Mouse (Mus musculus) MEL (cell line): ENCODE results near the gene Grin2d. TPM values are rescaled to one million over a fixed set of nuclear protein-coding genes. Genes with fewer than 3 reads are reported as not detected.

Experiments used
- DNase-seq: peaks from one replicate; pipeline ENCODE4 v3.0.0; 2011; ENCODE audit warnings: low read depth, low spot score
- H3K27ac ChIP-seq: 2 replicates; pipeline ENCODE4 v1.5.1; 2012; ENCODE audit warnings: low read depth, mild to moderate bottlenecking, control low read depth, low read length, moderate library complexity; ENCODE audit not compliant: control insufficient read depth
- H3K27me3 ChIP-seq, 2 experiments: fragments of 150-350 bp in 1 of 2; sonication (generic) in 1 of 2; 2 replicates each; pipeline ENCODE4 v1.6.1; 2012; ENCODE audit warnings: low read length in 2 of 2, mild to moderate bottlenecking in 2 of 2, improper control_type of control experiment in 1 of 2, moderate library complexity in 1 of 2; ENCODE audit not compliant: insufficient read depth in 2 of 2, control insufficient read depth in 1 of 2
- H3K36me3 ChIP-seq, 2 experiments: 2 replicates each; pipeline ENCODE4 v1.6.1; 2012 to 2014; ENCODE audit warnings: low read length in 2 of 2, improper control_type of control experiment in 1 of 2, inconsistent platforms in 1 of 2, mild to moderate bottlenecking in 1 of 2; ENCODE audit not compliant: insufficient read depth in 2 of 2, control insufficient read depth in 1 of 2
- H3K4me1 ChIP-seq, 2 experiments: fragments of 150-350 bp in 1 of 2; sonication (generic) in 1 of 2; 2 replicates each; pipeline ENCODE4 v1.6.1; 2012; ENCODE audit warnings: low read length in 2 of 2, improper control_type of control experiment in 1 of 2, mild to moderate bottlenecking in 1 of 2; ENCODE audit not compliant: insufficient read depth in 2 of 2, control insufficient read depth in 1 of 2
- H3K4me3 ChIP-seq, 2 experiments: fragments of 150-350 bp in 1 of 2; sonication (generic) in 1 of 2; 2 replicates each; pipeline ENCODE4 v1.5.1; 2012; ENCODE audit warnings: low read depth in 2 of 2, low read length in 2 of 2, mild to moderate bottlenecking in 2 of 2, moderate library complexity in 2 of 2, control low read depth in 1 of 2, improper control_type of control experiment in 1 of 2; ENCODE audit not compliant: control insufficient read depth in 1 of 2, insufficient read depth in 1 of 2
- H3K79me2 ChIP-seq: 2 replicates; pipeline ENCODE4 v1.6.1; 2012; ENCODE audit warnings: mild to moderate bottlenecking, low read length, moderate library complexity; ENCODE audit not compliant: control insufficient read depth, poor library complexity, insufficient read depth
- H3K9ac ChIP-seq: 2 replicates; pipeline ENCODE4 v1.6.1; 2012; ENCODE audit warnings: low read depth, mild to moderate bottlenecking, control low read depth, low read length, moderate library complexity; ENCODE audit not compliant: control insufficient read depth, poor library complexity, severe bottlenecking
- H3K9me3 ChIP-seq: fragments of 150-350 bp; sonication (generic); replicated peaks from 2 replicates; pipeline ENCODE4 v1.6.1; 2012; ENCODE audit warnings: mild to moderate bottlenecking, low read length, improper control_type of control experiment, moderate library complexity; ENCODE audit not compliant: insufficient read depth
- BHLHE40 ChIP-seq: IDR thresholded peaks from 2 replicates; pipeline ENCODE4 v1.6.1; 2012; ENCODE audit warnings: low read depth, mild to moderate bottlenecking, inconsistent platforms, low read length, improper control_type of control experiment, borderline replicate concordance
- CHD1 ChIP-seq: IDR thresholded peaks from 2 replicates; pipeline ENCODE4 v1.6.1; 2012; ENCODE audit warnings: low read depth, mild to moderate bottlenecking, inconsistent platforms, low read length, improper control_type of control experiment
- CHD2 ChIP-seq: IDR thresholded peaks from 2 replicates; pipeline ENCODE4 v1.6.1; 2011; ENCODE audit warnings: low read length, improper control_type of control experiment
- CTCF ChIP-seq, 3 experiments: IDR thresholded peaks in 2 of 3; conservative IDR thresholded peaks in 1 of 3; 2 replicates each; pipeline ENCODE4 v1.5.1; 2011 to 2012; ENCODE audit warnings: low read length in 3 of 3, low read depth in 2 of 3, mild to moderate bottlenecking in 2 of 3, improper control_type of control experiment in 1 of 3, inconsistent platforms in 1 of 3, mixed read lengths in 1 of 3, moderate library complexity in 1 of 3; ENCODE audit not compliant: control insufficient read depth in 1 of 3, insufficient read depth in 1 of 3, poor library complexity in 1 of 3, severe bottlenecking in 1 of 3
- E2F4 ChIP-seq: IDR thresholded peaks from 2 replicates; pipeline ENCODE4 v1.6.1; 2011; ENCODE audit warnings: low read depth, low read length, improper control_type of control experiment, borderline replicate concordance
- EP300 ChIP-seq, 2 experiments: IDR thresholded peaks; 2 replicates each; pipeline ENCODE4 v1.6.1; 2011; ENCODE audit warnings: improper control_type of control experiment in 2 of 2, low read length in 2 of 2, low read depth in 1 of 2, mild to moderate bottlenecking in 1 of 2
- ETS1 ChIP-seq: IDR thresholded peaks from 2 replicates; pipeline ENCODE4 v1.6.1; 2012; ENCODE audit warnings: low read depth, mild to moderate bottlenecking, inconsistent platforms, low read length, improper control_type of control experiment, moderate library complexity
- GATA1 ChIP-seq: IDR thresholded peaks from 2 replicates; pipeline ENCODE4 v1.6.1; 2011; ENCODE audit warnings: low read depth, low read length, improper control_type of control experiment
- MAFK ChIP-seq: IDR thresholded peaks from 2 replicates; pipeline ENCODE4 v1.6.1; 2011; ENCODE audit warnings: low read depth, mild to moderate bottlenecking, low read length, improper control_type of control experiment, borderline replicate concordance
- MAZ ChIP-seq: IDR thresholded peaks from 2 replicates; pipeline ENCODE4 v1.6.1; 2012; ENCODE audit warnings: low read depth, mild to moderate bottlenecking, inconsistent platforms, low read length, improper control_type of control experiment
- MEF2A ChIP-seq: IDR thresholded peaks from 2 replicates; pipeline ENCODE4 v1.6.1; 2014; ENCODE audit warnings: low read depth, mild to moderate bottlenecking, inconsistent platforms, low read length, improper control_type of control experiment; ENCODE audit not compliant: poor library complexity, insufficient replicate concordance, severe bottlenecking; ENCODE audit errors: extremely low read depth
- MXI1 ChIP-seq: IDR thresholded peaks from 2 replicates; pipeline ENCODE4 v1.6.1; 2011; ENCODE audit warnings: mild to moderate bottlenecking, low read depth, low read length, improper control_type of control experiment
- NRF1 ChIP-seq: IDR thresholded peaks from 2 replicates; pipeline ENCODE4 v1.6.1; 2014; ENCODE audit warnings: low read depth, mild to moderate bottlenecking, inconsistent platforms, low read length, improper control_type of control experiment, moderate library complexity; ENCODE audit not compliant: poor library complexity, insufficient read depth, severe bottlenecking
- POLR2A ChIP-seq, 2 experiments: IDR thresholded peaks; 2 replicates each; pipeline ENCODE4 v1.6.1; 2011 to 2012; ENCODE audit warnings: low read length in 2 of 2, mild to moderate bottlenecking in 2 of 2, control low read depth in 1 of 2, improper control_type of control experiment in 1 of 2, low read depth in 1 of 2, moderate library complexity in 1 of 2; ENCODE audit not compliant: control insufficient read depth in 1 of 2, insufficient read depth in 1 of 2, poor library complexity in 1 of 2
- RAD21 ChIP-seq: IDR thresholded peaks from 2 replicates; pipeline ENCODE4 v1.6.1; 2011; ENCODE audit warnings: mild to moderate bottlenecking, low read depth, low read length, improper control_type of control experiment
- RCOR1 ChIP-seq: IDR thresholded peaks from 2 replicates; pipeline ENCODE4 v1.6.1; 2012; ENCODE audit warnings: low read depth, mild to moderate bottlenecking, inconsistent platforms, low read length, improper control_type of control experiment
- TCF12 ChIP-seq: IDR thresholded peaks from 2 replicates; pipeline ENCODE4 v1.6.1; 2014; ENCODE audit warnings: low read depth, mild to moderate bottlenecking, inconsistent platforms, low read length, improper control_type of control experiment, moderate library complexity
- UBTF ChIP-seq: IDR thresholded peaks from 2 replicates; pipeline ENCODE4 v1.6.1; 2012; ENCODE audit warnings: low read depth, mild to moderate bottlenecking, inconsistent platforms, low read length, improper control_type of control experiment, moderate library complexity, borderline replicate concordance; ENCODE audit not compliant: insufficient read depth
- USF1 ChIP-seq: IDR thresholded peaks from 2 replicates; pipeline ENCODE4 v1.6.1; 2014; ENCODE audit warnings: low read depth, mild to moderate bottlenecking, inconsistent platforms, low read length, improper control_type of control experiment, moderate library complexity
- USF2 ChIP-seq, 2 experiments: IDR thresholded peaks; 2 replicates each; pipeline ENCODE4 v1.6.1; 2011 to 2012; ENCODE audit warnings: improper control_type of control experiment in 2 of 2, low read length in 2 of 2, borderline replicate concordance in 1 of 2, inconsistent platforms in 1 of 2, low read depth in 1 of 2, mild to moderate bottlenecking in 1 of 2; ENCODE audit not compliant: insufficient read depth in 1 of 2
- ZKSCAN1 ChIP-seq: IDR thresholded peaks from 2 replicates; pipeline ENCODE4 v1.6.1; 2012; ENCODE audit warnings: low read depth, mild to moderate bottlenecking, inconsistent platforms, low read length, improper control_type of control experiment, moderate library complexity
- ZMIZ1 ChIP-seq: IDR thresholded peaks from 2 replicates; pipeline ENCODE4 v1.6.1; 2012; ENCODE audit warnings: low read depth, mild to moderate bottlenecking, inconsistent platforms, low read length, improper control_type of control experiment, moderate library complexity
- ZNF384 ChIP-seq: IDR thresholded peaks from 2 replicates; pipeline ENCODE4 v1.6.1; 2012; ENCODE audit warnings: low read depth, mild to moderate bottlenecking, inconsistent platforms, low read length, improper control_type of control experiment
- polyA plus RNA-seq, 2 experiments: library from polyadenylated mRNA; stranded (reverse) in 1 of 2; unstranded in 1 of 2; fragments of >175 nt in 1 of 2; fragments of >200 nt in 1 of 2; gene quantifications; 2 replicates each; pipeline versions ENCODE4 v1.2.1 to v1.2.4; 2012; ENCODE audit warnings: low replicate concordance in 2 of 2, low read depth in 1 of 2; ENCODE audit not compliant: insufficient read length in 2 of 2, insufficient read depth in 1 of 2, missing spikeins in 1 of 2
- total RNA-seq: library from RNA; depleted of rRNA; stranded (reverse); fragments of 300-350 nt; gene quantifications from 2 replicates; pipeline ENCODE4 v1.2.3, GENCODE M21; 2012

The Grin2d gene
- total and polyA plus RNA-seq, 3 experiments: 0.19 to 0.57 TPM; not detected in 1

GRCm38 (mm10) chr7:45794971-45795370 lies 83.2 kb downstream of the Grin2d start:
- Histone ChIP-seq H3K9ac (no peak overlapping the region), H3K27me3 (peaks cover 0 to 1% of the 10 kb centered on the region in 2 experiments; a peak in 1 of 4 replicates), H3K79me2 (no peaks in the 10 kb centered on the region), H3K4me3 (no peak overlapping the region), H3K36me3 (peaks cover 0 to 4% of the 10 kb centered on the region in 2 experiments; a peak in 1 of 4 replicates), H3K27ac (no peak overlapping the region), H3K9me3 (no peaks in the 10 kb centered on the region), H3K4me1 (peaks cover 7 to 13% of the 10 kb centered on the region in 2 experiments; a peak in 3 of 4 replicates)
- DNase-seq: no peak
- TF ChIP-seq BHLHE40 (no peak), E2F4 (no peak), UBTF (no peak), MEF2A (no peak), RCOR1 (no peak), MAZ (no peak), POLR2A (IDR thresholded peaks at IDR 0.05; ENCODE audit: control insufficient read depth in 1 of 2, insufficient read depth in 1 of 2, low read depth in 1 of 2, low read length in 2 of 2, poor library complexity in 1 of 2) (no peak), GATA1 (no peak), CHD1 (no peak), USF2 (IDR thresholded peaks at IDR 0.05; ENCODE audit: borderline replicate concordance in 1 of 2, insufficient read depth in 1 of 2, low read depth in 1 of 2, low read length in 2 of 2) (no peak), CTCF (IDR thresholded peaks at IDR 0.05 in 2 of 3, conservative IDR thresholded peaks at IDR 0.05 in 1 of 3; ENCODE audit: control insufficient read depth in 1 of 3, insufficient read depth in 1 of 3, low read depth in 2 of 3, low read length in 3 of 3, poor library complexity in 1 of 3, severe bottlenecking in 1 of 3) (no peak), MXI1 (no peak)

- H3K4me3 ChIP-seq: no peak overlapping the region
- no peak for TF ChIP-seq RAD21
- no peak for TF ChIP-seq MXI1
- no peak for TF ChIP-seq CHD2
- TF ChIP-seq ZNF384: no peak
- TF ChIP-seq BHLHE40: no peak
- TF ChIP-seq USF1: no peak
- no peak for TF ChIP-seq NRF1
- no peak for TF ChIP-seq ZKSCAN1
- TF ChIP-seq E2F4: no peak
- no peak for TF ChIP-seq MAFK
- no peak for TF ChIP-seq ETS1
- TF ChIP-seq TCF12: no peak
- TF ChIP-seq ZMIZ1: no peak
- no peak for TF ChIP-seq EP300 (IDR thresholded peaks at IDR 0.05; ENCODE audit: low read depth in 1 of 2, low read length in 2 of 2)
- H3K36me3 ChIP-seq: peaks cover 0 to 4% of the 10 kb centered on the region in 2 experiments; a peak in 1 of 4 replicates
- H3K79me2 ChIP-seq: no peaks in the 10 kb centered on the region
- H3K4me1 ChIP-seq: peaks cover 5 to 12% of the 10 kb centered on the region in 2 experiments; a peak in 3 of 4 replicates
- no peak for DNase-seq
- no peak overlapping the region for H3K27ac ChIP-seq
- H3K9me3 ChIP-seq: no peaks in the 10 kb centered on the region
- H3K9ac ChIP-seq: no peak overlapping the region
- H3K27me3 ChIP-seq: peaks cover 0 to 1% of the 10 kb centered on the region in 2 experiments; a peak in 2 of 4 replicates
These were observed 84.1 kb downstream of the Grin2d start for GRCm38 (mm10) chr7:45793969-45794585.
